Mouse (Mus musculus): ENCODE data around the gene Gm28038. TPM values are rescaled to one million over a fixed set of nuclear protein-coding genes. Genes with fewer than 3 reads are reported as not detected.

Gm28038 gene
- total RNA-seq, 2 experiments from 2014 or later, result not detected

DNA sequence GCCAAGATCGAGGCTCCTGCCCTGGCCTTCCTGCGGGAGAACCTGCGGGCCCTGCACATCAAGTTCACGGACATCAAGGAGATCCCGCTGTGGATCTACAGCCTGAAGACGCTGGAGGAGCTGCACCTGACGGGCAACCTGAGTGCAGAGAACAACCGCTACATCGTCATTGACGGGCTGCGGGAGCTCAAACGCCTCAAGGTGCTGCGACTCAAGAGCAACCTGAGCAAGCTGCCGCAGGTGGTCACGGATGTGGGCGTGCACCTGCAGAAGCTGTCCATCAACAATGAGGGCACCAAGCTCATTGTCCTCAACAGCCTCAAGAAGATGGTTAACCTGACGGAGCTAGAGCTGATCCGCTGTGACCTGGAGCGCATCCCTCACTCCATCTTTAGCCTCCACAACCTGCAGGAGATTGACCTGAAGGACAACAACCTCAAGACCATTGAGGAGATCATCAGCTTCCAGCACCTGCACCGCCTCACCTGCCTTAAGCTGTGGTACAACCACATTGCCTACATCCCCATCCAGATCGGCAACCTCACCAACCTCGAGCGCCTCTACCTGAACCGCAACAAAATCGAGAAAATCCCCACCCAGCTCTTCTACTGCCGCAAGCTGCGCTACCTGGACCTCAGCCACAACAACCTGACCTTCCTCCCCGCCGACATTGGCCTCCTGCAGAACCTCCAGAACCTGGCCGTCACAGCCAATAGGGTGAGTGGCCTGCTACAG, 24.1 kb upstream of the Gm28038 start:
- DNase-seq (ENCODE audit: low spot score in 2 of 2), result no peak

- DNase-seq (ENCODE audit: low spot score in 2 of 2), result no peak
Observed at GRCm38 (mm10) chr2:30257699-30258460, 23.0 kb upstream of the Gm28038 start.

GRCm38 (mm10) chr2:30258600-30258999, 22.2 kb upstream of the Gm28038 start:
- DNase-seq (ENCODE audit: low spot score in 2 of 2), result no peak

GRCm38 (mm10) chr2:30259131-30260064, 21.4 kb upstream of the Gm28038 start:
- no peak for DNase-seq (ENCODE audit: low spot score in 2 of 2)

- no peak for DNase-seq (ENCODE audit: low spot score in 2 of 2)
Observed at GRCm38 (mm10) chr2:30261064-30261736, 19.6 kb upstream of the Gm28038 start.

DNA sequence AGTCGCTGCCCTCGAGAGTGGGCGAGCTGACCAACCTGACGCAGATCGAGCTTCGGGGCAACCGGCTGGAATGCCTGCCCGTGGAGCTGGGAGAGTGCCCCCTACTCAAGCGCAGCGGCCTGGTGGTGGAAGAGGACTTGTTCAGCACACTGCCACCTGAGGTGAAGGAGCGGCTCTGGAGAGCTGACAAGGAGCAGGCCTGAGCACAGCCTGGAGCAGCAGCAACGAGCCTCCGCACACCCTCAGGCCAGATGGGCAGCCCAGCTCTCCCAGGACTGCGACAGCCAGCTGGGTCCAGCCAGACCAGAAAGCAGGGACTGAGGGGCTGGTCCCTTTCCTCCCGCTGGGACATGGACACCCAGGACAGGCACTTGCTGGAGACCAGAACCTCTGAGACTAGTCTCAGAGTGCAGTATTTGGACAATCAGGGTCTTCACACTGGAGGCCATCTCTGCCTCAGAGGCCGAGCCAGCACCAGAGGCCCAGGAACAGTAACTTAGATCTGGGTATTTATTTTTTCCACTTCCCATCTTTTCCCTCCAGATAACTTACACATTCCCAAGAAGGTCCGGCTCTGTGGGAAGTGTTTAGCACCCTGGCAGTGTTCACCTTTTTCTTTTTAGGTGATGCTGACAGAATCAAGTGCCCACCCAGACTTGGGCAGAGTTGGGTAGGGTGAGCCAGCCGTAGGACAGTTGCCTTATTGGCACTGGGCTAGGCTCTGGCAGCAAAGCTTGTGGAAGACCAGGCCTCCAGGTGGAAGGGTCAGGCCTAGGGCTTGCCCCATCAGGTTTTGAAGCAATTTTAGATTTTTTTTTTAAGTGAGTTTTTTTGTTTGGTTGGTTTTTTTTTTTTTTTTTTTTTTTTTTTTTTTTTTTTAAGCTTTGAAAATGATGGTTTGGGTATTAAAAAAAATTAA, 18.7 kb upstream of the Gm28038 start:
- no peak for DNase-seq (ENCODE audit: low spot score in 2 of 2)

GRCm38 (mm10) chr2:30262840-30263441, 17.9 kb upstream of the Gm28038 start:
- peak; percentile 75 to 86 for DNase-seq (ENCODE audit: low spot score in 2 of 2)

- no peak for DNase-seq (ENCODE audit: low spot score in 2 of 2)
Observed at GRCm38 (mm10) chr2:30263811-30264210, 17.0 kb upstream of the Gm28038 start.

DNA sequence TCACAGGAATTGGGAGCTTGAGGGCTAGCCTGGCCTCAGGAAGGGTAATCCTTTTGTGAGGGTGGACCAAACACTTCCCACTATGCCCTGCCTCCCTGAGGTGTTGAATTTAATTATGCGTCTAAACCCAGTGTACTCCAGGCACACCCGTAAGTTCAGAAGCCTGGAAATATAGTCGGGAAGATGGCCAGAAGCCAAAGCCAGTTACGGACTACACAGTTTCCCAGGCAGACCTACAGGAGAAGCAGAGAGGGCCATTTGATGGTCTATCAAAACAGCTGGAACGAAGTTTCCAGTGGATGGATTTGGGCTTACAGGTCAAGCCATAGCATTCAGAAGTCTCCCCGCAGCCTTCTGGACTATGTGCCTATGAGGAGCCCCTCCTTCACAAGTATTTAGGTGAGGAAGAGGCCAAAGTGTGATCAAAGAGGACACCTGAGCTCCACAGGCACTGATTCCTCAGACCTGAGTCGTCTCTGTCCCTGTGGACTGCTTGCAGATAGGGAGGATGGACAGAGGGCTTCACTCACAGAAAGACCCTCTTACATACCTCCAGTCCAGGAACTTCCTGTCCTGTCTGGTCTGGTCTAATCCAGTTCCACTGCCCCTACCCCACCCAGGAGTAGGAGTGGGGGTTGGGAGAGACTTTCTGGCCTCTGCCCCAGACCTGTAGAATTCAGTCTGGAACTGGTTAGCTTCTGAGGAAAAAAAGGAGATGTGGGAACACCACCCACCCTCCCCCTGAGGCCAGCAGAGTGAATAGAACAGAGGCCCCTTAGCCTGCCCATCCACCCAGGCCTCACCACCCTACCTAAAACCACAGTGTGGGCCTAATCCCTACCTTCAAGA, 15.9 kb upstream of the Gm28038 start:
- no peak for DNase-seq (ENCODE audit: low spot score in 2 of 2)

DNA sequence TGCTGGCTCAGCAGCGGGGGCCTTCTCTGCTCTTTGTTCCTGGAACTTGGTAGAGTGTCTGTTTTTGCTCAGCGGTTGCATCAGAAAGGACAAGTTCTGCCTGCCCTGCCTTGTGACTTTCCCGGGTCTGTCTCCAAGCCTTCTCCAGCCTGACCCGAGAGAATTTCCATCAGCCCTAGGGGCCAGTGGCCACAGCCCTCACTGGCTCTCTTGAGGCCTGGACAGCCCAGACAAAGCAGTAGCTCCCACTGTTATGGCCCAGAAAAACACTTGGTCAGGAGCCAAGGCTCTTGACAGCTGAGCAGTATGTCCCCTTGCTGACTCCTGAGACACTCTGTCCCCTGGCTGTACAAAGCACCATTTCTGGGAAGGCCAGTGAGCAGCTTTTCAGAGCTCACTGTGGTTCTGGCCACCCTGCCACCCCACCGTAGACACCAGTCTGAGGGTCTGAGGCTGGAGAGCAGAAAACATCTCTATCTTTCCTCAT, 15.0 kb upstream of the Gm28038 start, which contains the start of gene Phyhd1:
Gene Phyhd1 (plus strand): TSS at position 437 of the 487 bp plus-strand sequence.
- peak; percentile 53 to 86 for DNase-seq (ENCODE audit: low spot score in 2 of 2)

DNA sequence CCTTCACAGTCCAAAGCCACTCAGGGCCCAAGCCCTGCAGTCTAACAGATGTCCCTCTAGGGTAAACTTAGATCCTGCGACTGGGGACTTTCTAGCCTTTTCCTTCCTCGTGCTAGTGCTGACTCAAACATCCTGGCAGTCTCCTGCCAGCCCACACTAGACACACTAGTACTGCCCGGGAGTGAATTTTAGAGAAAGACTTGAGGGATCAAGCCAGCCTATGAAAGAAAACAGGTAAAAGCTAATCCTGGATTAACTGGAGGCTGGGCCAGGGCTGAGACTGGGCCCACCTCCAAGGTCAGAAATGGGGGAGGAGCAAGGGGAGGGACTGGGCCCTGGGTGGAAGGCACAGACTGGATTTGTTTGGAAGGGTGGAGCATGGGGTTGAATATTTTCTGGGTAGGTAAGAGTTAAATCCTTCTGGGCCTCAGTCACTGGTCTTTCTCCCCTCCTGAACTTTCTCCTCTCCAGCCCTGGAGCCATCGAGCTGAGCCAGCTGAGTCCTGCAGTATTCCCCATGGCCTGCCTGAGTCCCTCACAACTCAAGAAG, 14.4 kb upstream of the Gm28038 start:
- peak in 1 of 2 experiments; percentile 56 for DNase-seq (ENCODE audit: low spot score in 2 of 2)

GRCm38 (mm10) chr2:30267466-30267865, 13.4 kb upstream of the Gm28038 start:
- DNase-seq (ENCODE audit: low spot score in 2 of 2), result no peak

- no peak for DNase-seq (ENCODE audit: low spot score in 2 of 2)
Observed at GRCm38 (mm10) chr2:30268371-30268770, 12.5 kb upstream of the Gm28038 start.

- DNase-seq (ENCODE audit: low spot score in 2 of 2), result no peak
Observed at GRCm38 (mm10) chr2:30269241-30269990, 11.4 kb upstream of the Gm28038 start.

DNA sequence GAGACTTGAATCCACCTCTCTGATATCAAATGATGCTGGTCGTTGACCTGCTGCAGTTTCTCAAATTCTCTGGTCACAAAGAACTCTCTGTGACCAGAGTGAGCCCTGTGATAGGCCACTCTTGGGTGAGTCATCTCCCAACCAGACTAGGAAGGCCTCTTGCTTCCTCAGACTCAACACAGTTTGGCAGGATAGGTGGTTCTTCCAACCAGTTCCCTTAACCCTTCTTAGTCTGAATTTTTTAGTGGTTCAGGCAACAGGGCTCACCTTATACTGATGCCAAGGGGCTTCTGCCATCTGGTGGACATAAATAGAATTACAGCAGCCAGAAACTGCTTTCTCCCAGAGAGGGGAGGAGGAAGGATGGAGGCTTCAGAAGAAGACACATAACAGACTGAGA, 10.7 kb upstream of the Gm28038 start:
- DNase-seq (ENCODE audit: low spot score in 2 of 2), result peak; percentile 73 to 83

DNA sequence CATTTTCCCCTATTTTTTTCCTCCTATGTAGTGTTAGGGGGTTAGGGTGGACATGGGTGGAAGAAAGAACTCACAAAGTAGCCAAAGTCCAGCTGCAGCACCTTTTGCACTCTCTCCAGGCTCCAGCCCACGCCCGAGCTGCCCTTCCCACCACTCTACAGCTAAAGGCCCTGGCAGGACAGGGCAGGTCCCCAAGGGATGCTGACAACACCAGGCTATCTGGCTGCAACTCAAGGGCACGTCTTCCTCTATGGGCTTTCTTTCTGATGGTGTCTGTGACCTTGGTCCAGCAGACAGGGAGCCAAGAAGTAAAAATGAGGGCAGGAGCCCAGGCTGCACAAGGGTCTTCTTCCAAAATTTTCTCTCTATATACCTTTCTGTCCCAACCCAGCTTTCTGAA, 808 bp downstream of the Gm28038 start:
- no peak for DNase-seq (ENCODE audit: low spot score in 2 of 2)

DNA sequence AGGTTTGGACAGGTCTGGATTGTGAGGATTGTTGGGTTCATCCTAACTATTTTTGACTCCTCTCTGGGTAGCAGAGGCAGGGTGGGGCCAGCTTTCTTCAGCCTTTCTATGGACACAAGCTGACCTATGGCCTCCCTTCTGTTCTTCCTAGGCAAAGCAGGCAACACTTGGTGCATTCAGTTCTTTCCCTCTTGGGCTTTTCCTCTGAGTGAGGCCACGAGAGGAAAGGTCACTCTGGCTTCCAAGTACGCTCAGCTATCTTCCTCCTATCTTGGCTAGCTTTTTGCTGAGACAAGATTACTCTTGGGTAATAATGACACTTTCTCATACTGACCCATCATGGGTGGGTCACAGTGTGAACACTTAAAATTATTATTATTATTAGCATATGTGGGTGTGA, 2.4 kb downstream of the Gm28038 start:
- DNase-seq (ENCODE audit: low spot score in 2 of 2), result no peak

Data from layer of hippocampus, postnatal 14 days (tissue).